Mouse (Mus musculus): ENCODE data around the gene Iqcf6. TPM values are rescaled to one million over a fixed set of nuclear protein-coding genes. Genes with fewer than 3 reads are reported as not detected.
"Not testable (repeated sequence)": the region's sequence is repeated elsewhere in the genome, so short reads cannot be mapped to it uniquely, and the experiment has no call there.

Gene Iqcf6
- polyA plus RNA-seq (2012; ENCODE audit: insufficient read depth, insufficient read length, missing spikeins): not detected in 2 replicates

DNA sequence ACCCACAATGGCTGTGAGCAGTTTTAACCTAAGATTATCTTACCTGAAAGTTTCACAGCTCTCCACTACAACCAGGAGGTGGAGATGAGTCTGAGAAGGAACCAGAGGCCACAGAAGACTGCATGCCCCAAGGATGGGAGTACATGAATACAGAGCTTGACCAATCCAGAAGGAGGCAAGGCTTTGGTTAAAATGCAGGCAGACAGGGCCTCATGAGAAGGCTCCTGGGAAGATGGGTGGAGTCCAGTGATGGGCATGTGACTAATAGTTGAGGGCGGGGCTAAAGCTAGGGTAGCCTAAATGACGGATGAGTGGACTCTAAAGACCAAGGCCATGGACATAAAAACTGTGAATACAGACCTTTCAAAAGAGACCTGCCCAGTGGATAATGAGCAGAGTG is at the start of gene Iqcf6:
Iqcf6 (plus strand) TSS at position 301 of the 400 bp plus-strand sequence.
- Histone ChIP-seq H3K4me3 (ENCODE audit: insufficient read depth, low read length) (no peak within 1 kb of the TSS), H3K4me1 (ENCODE audit: control insufficient read depth, insufficient read depth, low read length) (no peaks in the 10 kb centered on the region), H3K27ac (ENCODE audit: insufficient read depth, low read depth, low read length) (no peak within 1 kb of the TSS)
- TF ChIP-seq CTCF (IDR thresholded peaks at IDR 0.05; ENCODE audit: low read depth, low read length): no peak

- Histone ChIP-seq H3K4me3 (ENCODE audit: insufficient read depth, low read length) (no peak overlapping the region), H3K27ac (ENCODE audit: insufficient read depth, low read depth, low read length) (no peak overlapping the region), H3K4me1 (ENCODE audit: control insufficient read depth, insufficient read depth, low read length) (peaks cover 7% of the 10 kb centered on the region)
- TF ChIP-seq CTCF (IDR thresholded peaks at IDR 0.05; ENCODE audit: low read depth, low read length) (no peak), POLR2A (IDR thresholded peaks at IDR 0.05; ENCODE audit: borderline replicate concordance, low read depth, low read length) (no peak)
Observed at GRCm38 (mm10) chr9:106580016-106580415, 46.4 kb upstream of the Iqcf6 start.

- H3K4me3 ChIP-seq (ENCODE audit: insufficient read depth, low read length): no peak overlapping the region
- no peak overlapping the region for H3K27ac ChIP-seq (ENCODE audit: insufficient read depth, low read depth, low read length)
- TF ChIP-seq POLR2A (IDR thresholded peaks at IDR 0.05; ENCODE audit: borderline replicate concordance, low read depth, low read length) (no peak), CTCF (IDR thresholded peaks at IDR 0.05; ENCODE audit: low read depth, low read length) (no peak)
- peaks cover 7% of the 10 kb centered on the region for H3K4me1 ChIP-seq (ENCODE audit: control insufficient read depth, insufficient read depth, low read length)
Observed at GRCm38 (mm10) chr9:106582552-106582951, 43.8 kb upstream of the Iqcf6 start.

DNA sequence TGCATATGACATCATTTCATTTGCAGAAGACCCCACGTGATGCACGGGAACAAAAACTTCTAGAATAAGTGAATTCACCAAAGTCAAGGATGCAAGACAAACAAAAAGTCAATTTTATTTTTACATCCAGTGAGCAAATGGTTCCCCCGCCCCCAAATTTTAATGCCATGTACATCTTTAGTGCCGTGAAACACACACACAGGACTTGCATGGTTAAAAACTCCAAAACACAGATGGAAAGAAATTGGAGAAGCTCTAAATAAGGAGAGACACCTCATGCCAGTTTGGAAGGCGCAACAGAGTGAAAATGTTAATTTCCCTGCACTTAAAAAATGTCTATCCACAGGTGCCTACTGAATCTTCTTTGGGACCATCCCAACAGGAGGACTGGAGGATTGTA is 34.2 kb upstream of the Iqcf6 start:
- TF ChIP-seq POLR2A (IDR thresholded peaks at IDR 0.05; ENCODE audit: borderline replicate concordance, low read depth, low read length) (no peak), CTCF (IDR thresholded peaks at IDR 0.05; ENCODE audit: low read depth, low read length) (no peak)
- H3K4me1 ChIP-seq (ENCODE audit: control insufficient read depth, insufficient read depth, low read length): no peaks in the 10 kb centered on the region
- H3K27ac ChIP-seq (ENCODE audit: insufficient read depth, low read depth, low read length): no peak overlapping the region
- no peak overlapping the region for H3K4me3 ChIP-seq (ENCODE audit: insufficient read depth, low read length)

DNA sequence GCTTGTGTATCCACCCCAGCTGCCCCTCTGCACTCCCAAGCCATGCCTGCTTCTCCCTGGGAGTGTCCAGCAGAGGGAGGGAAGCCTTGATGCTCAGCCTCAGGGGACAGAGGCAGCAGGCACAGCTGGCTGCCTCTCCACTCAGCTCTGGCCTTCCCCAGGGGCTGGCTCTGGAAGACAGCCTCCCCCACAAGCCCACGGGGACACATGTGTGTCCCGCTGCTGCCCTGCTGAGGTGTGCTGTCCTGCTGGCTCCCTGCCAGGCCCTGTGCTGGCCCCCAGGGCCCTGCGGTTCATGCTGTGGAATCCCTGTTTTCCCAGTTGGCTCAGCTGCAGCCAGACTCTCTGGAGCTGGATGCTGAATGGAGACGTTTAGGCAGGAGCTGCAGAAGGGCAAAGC is 31.0 kb upstream of the Iqcf6 start:
- H3K4me1 ChIP-seq (ENCODE audit: control insufficient read depth, insufficient read depth, low read length); H3K27ac ChIP-seq (ENCODE audit: insufficient read depth, low read depth, low read length); H3K4me3 ChIP-seq (ENCODE audit: insufficient read depth, low read length): not testable (repeated sequence)

GRCm38 (mm10) chr9:106595836-106596235 is 30.5 kb upstream of the Iqcf6 start:
- Histone ChIP-seq H3K27ac (ENCODE audit: insufficient read depth, low read depth, low read length) (no peak overlapping the region), H3K4me3 (ENCODE audit: insufficient read depth, low read length) (no peak overlapping the region)

DNA sequence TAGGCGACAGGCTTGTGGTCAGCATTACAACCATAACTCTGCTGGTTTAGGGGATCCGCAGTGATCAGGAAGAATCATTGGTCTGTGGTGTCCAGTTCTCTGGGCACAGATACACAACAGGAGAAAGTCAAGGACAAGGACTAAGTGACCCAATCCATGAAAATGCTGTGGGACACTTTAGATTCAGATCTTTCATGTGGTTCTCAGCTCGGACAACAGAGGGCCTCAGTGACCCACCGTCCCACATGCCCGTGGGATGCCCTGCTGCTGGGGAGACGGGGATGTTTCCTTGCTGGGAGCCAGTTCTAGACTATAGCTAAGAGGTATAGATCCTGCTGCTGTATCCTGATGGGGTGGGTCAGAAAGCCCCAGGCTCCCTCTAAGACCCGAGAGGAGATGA is 27.9 kb upstream of the Iqcf6 start:
- H3K4me1 ChIP-seq (ENCODE audit: control insufficient read depth, insufficient read depth, low read length): no peaks in the 10 kb centered on the region
- H3K4me3 ChIP-seq (ENCODE audit: insufficient read depth, low read length): no peak overlapping the region
- no peak overlapping the region for H3K27ac ChIP-seq (ENCODE audit: insufficient read depth, low read depth, low read length)
- TF ChIP-seq CTCF (IDR thresholded peaks at IDR 0.05; ENCODE audit: low read depth, low read length): no peak
- no peak for TF ChIP-seq POLR2A (IDR thresholded peaks at IDR 0.05; ENCODE audit: borderline replicate concordance, low read depth, low read length)

More at GRCm38 (mm10) chr9:106595836-106596235, 30.5 kb upstream of the Iqcf6 start:
- TF ChIP-seq CTCF (IDR thresholded peaks at IDR 0.05; ENCODE audit: low read depth, low read length) (no peak), POLR2A (IDR thresholded peaks at IDR 0.05; ENCODE audit: borderline replicate concordance, low read depth, low read length) (no peak)
- no peaks in the 10 kb centered on the region for H3K4me1 ChIP-seq (ENCODE audit: control insufficient read depth, insufficient read depth, low read length)

DNA sequence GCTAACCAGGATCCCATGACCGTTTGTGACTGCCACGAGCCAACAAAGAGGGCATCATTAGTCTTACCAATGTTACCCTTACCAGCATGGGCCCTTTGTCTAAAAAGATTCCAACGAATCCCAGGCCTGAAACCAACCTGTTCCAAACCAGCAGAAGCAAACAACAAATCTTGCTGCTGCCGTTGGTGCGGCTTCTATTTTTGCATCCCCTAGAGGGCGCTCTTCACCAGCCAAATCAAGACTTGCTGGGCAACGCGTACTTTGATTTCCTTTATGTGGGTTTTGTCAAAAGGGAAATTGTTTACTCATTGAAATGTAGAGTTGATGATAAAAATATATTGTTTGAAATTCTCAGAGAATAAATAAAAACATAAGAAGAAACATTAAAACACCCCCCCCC is 25.8 kb upstream of the Iqcf6 start:
- peak; percentile 78 for TF ChIP-seq CTCF (IDR thresholded peaks at IDR 0.05; ENCODE audit: low read depth, low read length)
- no peak for TF ChIP-seq POLR2A (IDR thresholded peaks at IDR 0.05; ENCODE audit: borderline replicate concordance, low read depth, low read length)
- H3K4me1 ChIP-seq (ENCODE audit: control insufficient read depth, insufficient read depth, low read length): no peaks in the 10 kb centered on the region
- no peak overlapping the region for H3K4me3 ChIP-seq (ENCODE audit: insufficient read depth, low read length)
- H3K27ac ChIP-seq (ENCODE audit: insufficient read depth, low read depth, low read length): no peak overlapping the region

- no peak for TF ChIP-seq POLR2A (IDR thresholded peaks at IDR 0.05; ENCODE audit: borderline replicate concordance, low read depth, low read length)
- TF ChIP-seq CTCF (IDR thresholded peaks at IDR 0.05; ENCODE audit: low read depth, low read length): no peak
- Histone ChIP-seq H3K4me3 (ENCODE audit: insufficient read depth, low read length) (no peak overlapping the region), H3K27ac (ENCODE audit: insufficient read depth, low read depth, low read length) (no peak overlapping the region), H3K4me1 (ENCODE audit: control insufficient read depth, insufficient read depth, low read length) (no peaks in the 10 kb centered on the region)
Observed at GRCm38 (mm10) chr9:106610727-106611126, 15.7 kb upstream of the Iqcf6 start.

GRCm38 (mm10) chr9:106613951-106614350 is 12.4 kb upstream of the Iqcf6 start:
- TF ChIP-seq CTCF (IDR thresholded peaks at IDR 0.05; ENCODE audit: low read depth, low read length) (no peak), POLR2A (IDR thresholded peaks at IDR 0.05; ENCODE audit: borderline replicate concordance, low read depth, low read length) (no peak)
- H3K4me3 ChIP-seq (ENCODE audit: insufficient read depth, low read length): no peak overlapping the region
- no peaks in the 10 kb centered on the region for H3K4me1 ChIP-seq (ENCODE audit: control insufficient read depth, insufficient read depth, low read length)
- H3K27ac ChIP-seq (ENCODE audit: insufficient read depth, low read depth, low read length): no peak overlapping the region

- Histone ChIP-seq H3K4me1 (ENCODE audit: control insufficient read depth, insufficient read depth, low read length) (no peaks in the 10 kb centered on the region), H3K27ac (ENCODE audit: insufficient read depth, low read depth, low read length) (no peak overlapping the region), H3K4me3 (ENCODE audit: insufficient read depth, low read length) (no peak overlapping the region)
- TF ChIP-seq CTCF (IDR thresholded peaks at IDR 0.05; ENCODE audit: low read depth, low read length) (no peak), POLR2A (IDR thresholded peaks at IDR 0.05; ENCODE audit: borderline replicate concordance, low read depth, low read length) (no peak)
Observed at GRCm38 (mm10) chr9:106614616-106615015, 11.8 kb upstream of the Iqcf6 start.
